Mouse (Mus musculus): ENCODE data around the gene Tmprss11d. TPM values are rescaled to one million over a fixed set of nuclear protein-coding genes. Genes with fewer than 3 reads are reported as not detected.
"Not testable (repeated sequence)": the region's sequence is repeated elsewhere in the genome, so short reads cannot be mapped to it uniquely, and the experiment has no call there.

The Tmprss11d gene
- not detected in 2 replicates for polyA plus RNA-seq (2012; ENCODE audit: insufficient read depth, low replicate concordance)

GRCm38 (mm10) chr5:86373320-86373719 lies at the start of gene Tmprss11d:
Tmprss11d (minus strand) TSS chr5:86373420.
- Histone ChIP-seq H3K9me3 (no peaks in the 10 kb centered on the region), H3K27me3 (replicated peaks) (no peaks in the 10 kb centered on the region), H3K36me3 (replicated peaks; ENCODE audit: low read length) (no peaks in the 10 kb centered on the region), H3K4me3 (replicated peaks) (no peak within 1 kb of the TSS), H3K4me1 (no peaks in the 10 kb centered on the region)
- TF ChIP-seq GATA1 (IDR thresholded peaks at IDR 0.05; ENCODE audit: borderline replicate concordance, low read length), result no peak
- TF ChIP-seq FLI1 (IDR thresholded peaks at IDR 0.05; ENCODE audit: low read length), result no peak

DNA sequence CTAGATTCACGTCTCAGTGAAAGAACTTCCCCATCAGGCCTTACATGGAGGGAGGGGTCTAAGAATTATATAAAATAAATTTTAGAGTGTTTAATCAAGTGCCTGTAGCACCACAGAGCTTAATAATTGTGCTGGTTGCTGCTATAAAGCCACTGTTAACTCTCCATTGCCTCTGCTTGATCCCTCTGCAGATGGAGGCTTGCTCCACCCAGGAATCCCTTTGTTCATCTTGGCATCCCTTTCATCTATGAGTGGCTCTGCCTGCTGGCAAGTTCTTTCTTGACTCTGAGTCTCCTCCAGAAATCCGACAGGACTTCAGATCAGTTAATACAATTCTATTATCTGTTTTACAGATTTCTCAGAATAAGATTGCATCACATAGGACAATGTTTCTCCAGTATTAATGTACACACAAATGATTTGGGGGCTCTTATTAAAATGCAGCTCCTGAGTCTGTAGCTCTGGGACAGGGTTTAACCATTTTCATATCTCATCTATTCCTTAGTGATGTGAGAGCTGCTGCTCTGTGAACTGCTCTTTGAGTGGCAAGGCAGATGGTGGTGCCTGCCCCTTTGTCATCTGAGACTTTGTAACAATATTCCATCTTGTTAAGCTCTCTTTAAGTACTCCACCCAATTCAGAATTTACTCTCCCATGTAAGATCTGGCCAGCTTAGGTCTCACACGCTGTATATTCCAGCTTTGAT lies 48.3 kb upstream of the Tmprss11d start:
- no peaks in the 10 kb centered on the region for H3K36me3 ChIP-seq (replicated peaks; ENCODE audit: low read length)
- no peaks in the 10 kb centered on the region for H3K4me1 ChIP-seq
- H3K9me3 ChIP-seq, result no peaks in the 10 kb centered on the region
- no peak for TF ChIP-seq GATA1 (IDR thresholded peaks at IDR 0.05; ENCODE audit: borderline replicate concordance, low read length)
- no peak for TF ChIP-seq FLI1 (IDR thresholded peaks at IDR 0.05; ENCODE audit: low read length)
- no peak overlapping the region for H3K4me3 ChIP-seq (replicated peaks)
- H3K27me3 ChIP-seq (replicated peaks), result no peaks in the 10 kb centered on the region

- Histone ChIP-seq H3K4me3 (replicated peaks) (no peak overlapping the region), H3K4me1 (no peaks in the 10 kb centered on the region), H3K36me3 (replicated peaks; ENCODE audit: low read length) (no peaks in the 10 kb centered on the region), H3K9me3 (no peaks in the 10 kb centered on the region), H3K27me3 (replicated peaks) (no peaks in the 10 kb centered on the region)
- no peak for TF ChIP-seq FLI1 (IDR thresholded peaks at IDR 0.05; ENCODE audit: low read length)
- TF ChIP-seq GATA1 (IDR thresholded peaks at IDR 0.05; ENCODE audit: borderline replicate concordance, low read length), result no peak
Observed at GRCm38 (mm10) chr5:86419494-86419893, 46.3 kb upstream of the Tmprss11d start.

- H3K4me3 ChIP-seq (replicated peaks), result no peak overlapping the region
- TF ChIP-seq GATA1 (IDR thresholded peaks at IDR 0.05; ENCODE audit: borderline replicate concordance, low read length), result no peak
- TF ChIP-seq FLI1 (IDR thresholded peaks at IDR 0.05; ENCODE audit: low read length), result no peak
- no peaks in the 10 kb centered on the region for H3K9me3 ChIP-seq
- no peaks in the 10 kb centered on the region for H3K4me1 ChIP-seq
- no peaks in the 10 kb centered on the region for H3K36me3 ChIP-seq (replicated peaks; ENCODE audit: low read length)
- no peaks in the 10 kb centered on the region for H3K27me3 ChIP-seq (replicated peaks)
Observed at GRCm38 (mm10) chr5:86414280-86414679, 41.1 kb upstream of the Tmprss11d start.

GRCm38 (mm10) chr5:86410815-86411214 lies 37.6 kb upstream of the Tmprss11d start:
- Histone ChIP-seq H3K36me3 (replicated peaks; ENCODE audit: low read length) (no peaks in the 10 kb centered on the region), H3K27me3 (replicated peaks) (no peaks in the 10 kb centered on the region)
- no peak for TF ChIP-seq FLI1 (IDR thresholded peaks at IDR 0.05; ENCODE audit: low read length)
- no peak for TF ChIP-seq GATA1 (IDR thresholded peaks at IDR 0.05; ENCODE audit: borderline replicate concordance, low read length)

DNA sequence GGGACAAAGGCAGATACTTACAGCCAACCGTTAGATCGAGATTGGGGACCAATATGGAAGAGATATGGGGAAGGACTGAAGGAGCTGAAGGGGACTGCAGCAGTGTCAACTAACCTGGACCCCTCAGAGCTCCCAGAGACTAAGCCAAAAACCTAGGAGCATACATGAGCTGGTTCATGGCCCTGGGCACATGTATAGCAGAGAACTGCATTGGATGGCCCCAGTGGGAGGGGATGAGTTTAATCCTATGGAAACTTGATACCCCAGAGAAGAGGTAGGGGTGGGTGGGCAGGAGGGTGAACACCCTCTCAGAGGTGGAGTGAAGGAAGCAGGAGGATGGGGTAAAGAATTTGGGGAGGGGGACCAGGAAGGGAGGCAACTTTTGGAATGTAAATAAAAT lies 34.7 kb upstream of the Tmprss11d start:
- H3K27me3 ChIP-seq (replicated peaks), result no peaks in the 10 kb centered on the region
- TF ChIP-seq FLI1 (IDR thresholded peaks at IDR 0.05; ENCODE audit: low read length) (no peak), GATA1 (IDR thresholded peaks at IDR 0.05; ENCODE audit: borderline replicate concordance, low read length) (no peak)

More at GRCm38 (mm10) chr5:86410815-86411214, 37.6 kb upstream of the Tmprss11d start:
- Histone ChIP-seq H3K4me3 (replicated peaks) (no peak overlapping the region), H3K4me1 (no peaks in the 10 kb centered on the region), H3K9me3 (no peaks in the 10 kb centered on the region)

DNA sequence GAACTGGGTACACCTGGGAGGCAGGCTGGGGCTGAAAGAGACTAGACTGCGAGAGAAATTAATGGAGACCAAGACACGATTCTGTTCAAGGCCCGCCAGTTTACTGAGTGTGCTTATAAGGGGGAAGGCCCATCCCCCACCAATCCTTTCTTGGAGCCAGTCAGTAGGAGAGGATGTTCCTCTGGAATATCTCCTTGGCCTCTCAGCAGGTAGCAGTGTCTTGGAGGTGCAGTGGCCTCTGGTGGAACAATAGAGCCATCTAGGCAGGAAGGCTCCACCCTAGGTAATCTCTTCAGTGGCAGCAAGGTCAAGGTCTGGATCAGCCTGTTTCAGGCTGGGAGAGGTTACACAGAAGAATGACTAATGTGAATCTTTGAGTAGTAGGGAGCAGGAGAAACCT lies 34.0 kb upstream of the Tmprss11d start:
- no peaks in the 10 kb centered on the region for H3K4me1 ChIP-seq
- no peak overlapping the region for H3K4me3 ChIP-seq (replicated peaks)
- H3K27me3 ChIP-seq (replicated peaks), result no peaks in the 10 kb centered on the region
- H3K9me3 ChIP-seq, result no peaks in the 10 kb centered on the region
- TF ChIP-seq FLI1 (IDR thresholded peaks at IDR 0.05; ENCODE audit: low read length), result no peak
- TF ChIP-seq GATA1 (IDR thresholded peaks at IDR 0.05; ENCODE audit: borderline replicate concordance, low read length), result no peak
- H3K36me3 ChIP-seq (replicated peaks; ENCODE audit: low read length), result no peaks in the 10 kb centered on the region

More for the DNA sequence above, 34.7 kb upstream of the Tmprss11d start:
- Histone ChIP-seq H3K36me3 (replicated peaks; ENCODE audit: low read length) (no peaks in the 10 kb centered on the region), H3K4me1 (no peaks in the 10 kb centered on the region), H3K4me3 (replicated peaks) (no peak overlapping the region), H3K9me3 (no peaks in the 10 kb centered on the region)

DNA sequence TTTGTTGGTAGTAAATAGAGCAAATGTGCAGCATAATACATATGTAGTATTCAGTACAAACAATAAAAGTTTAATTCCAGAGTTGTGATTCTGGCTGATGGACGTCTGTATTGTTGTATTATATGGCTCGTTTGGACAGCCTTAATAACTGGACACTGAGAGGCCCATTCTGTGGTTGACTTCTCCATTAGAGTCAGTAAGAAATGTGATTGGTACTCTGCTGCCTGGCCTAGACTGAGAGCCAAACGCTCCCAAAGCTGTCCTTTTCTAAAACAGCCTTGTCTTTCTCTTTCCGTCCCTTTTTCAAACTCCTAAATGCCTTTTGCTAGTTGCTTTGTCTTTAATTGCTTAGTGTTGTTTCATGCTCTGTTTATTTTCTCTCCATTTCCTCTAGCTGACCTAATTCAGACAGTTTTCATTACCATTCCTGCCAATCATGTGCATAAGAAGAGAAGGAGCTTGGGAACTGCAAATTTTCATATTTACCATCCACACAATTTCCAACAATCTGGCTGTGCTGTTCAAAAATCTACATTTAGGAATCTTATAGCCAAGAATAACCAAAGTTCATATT lies 13.7 kb downstream of the Tmprss11d start:
- Histone ChIP-seq H3K4me3 (replicated peaks) (no peak overlapping the region), H3K36me3 (replicated peaks; ENCODE audit: low read length) (no peaks in the 10 kb centered on the region), H3K4me1 (no peaks in the 10 kb centered on the region), H3K27me3 (replicated peaks) (no peaks in the 10 kb centered on the region), H3K9me3 (no peaks in the 10 kb centered on the region)
- TF ChIP-seq GATA1 (IDR thresholded peaks at IDR 0.05; ENCODE audit: borderline replicate concordance, low read length) (no peak), FLI1 (IDR thresholded peaks at IDR 0.05; ENCODE audit: low read length) (no peak)

DNA sequence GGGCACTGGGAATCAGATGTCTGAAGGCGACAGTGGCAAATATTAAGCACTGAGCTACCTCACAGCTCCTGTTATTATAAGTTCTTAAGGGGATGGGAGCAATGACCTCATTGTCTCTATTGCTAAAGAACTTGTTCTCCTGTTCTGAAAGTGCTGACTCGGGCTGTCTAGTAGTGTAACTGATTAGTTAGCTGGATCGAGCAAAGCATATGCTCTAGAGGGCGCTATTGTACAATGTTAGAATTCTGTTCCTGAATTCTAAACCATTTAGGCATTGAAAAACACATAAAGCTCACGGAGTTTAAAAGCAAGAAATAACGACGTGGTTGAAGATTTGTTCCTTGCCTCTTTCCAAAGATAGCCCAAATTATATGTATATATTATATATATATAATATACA lies 20.3 kb downstream of the Tmprss11d start:
- Histone ChIP-seq H3K4me1 (no peaks in the 10 kb centered on the region), H3K27me3 (replicated peaks) (no peaks in the 10 kb centered on the region), H3K4me3 (replicated peaks) (no peak overlapping the region), H3K36me3 (replicated peaks; ENCODE audit: low read length) (no peaks in the 10 kb centered on the region), H3K9me3 (no peaks in the 10 kb centered on the region)
- TF ChIP-seq FLI1 (IDR thresholded peaks at IDR 0.05; ENCODE audit: low read length) (no peak), GATA1 (IDR thresholded peaks at IDR 0.05; ENCODE audit: borderline replicate concordance, low read length) (no peak)

DNA sequence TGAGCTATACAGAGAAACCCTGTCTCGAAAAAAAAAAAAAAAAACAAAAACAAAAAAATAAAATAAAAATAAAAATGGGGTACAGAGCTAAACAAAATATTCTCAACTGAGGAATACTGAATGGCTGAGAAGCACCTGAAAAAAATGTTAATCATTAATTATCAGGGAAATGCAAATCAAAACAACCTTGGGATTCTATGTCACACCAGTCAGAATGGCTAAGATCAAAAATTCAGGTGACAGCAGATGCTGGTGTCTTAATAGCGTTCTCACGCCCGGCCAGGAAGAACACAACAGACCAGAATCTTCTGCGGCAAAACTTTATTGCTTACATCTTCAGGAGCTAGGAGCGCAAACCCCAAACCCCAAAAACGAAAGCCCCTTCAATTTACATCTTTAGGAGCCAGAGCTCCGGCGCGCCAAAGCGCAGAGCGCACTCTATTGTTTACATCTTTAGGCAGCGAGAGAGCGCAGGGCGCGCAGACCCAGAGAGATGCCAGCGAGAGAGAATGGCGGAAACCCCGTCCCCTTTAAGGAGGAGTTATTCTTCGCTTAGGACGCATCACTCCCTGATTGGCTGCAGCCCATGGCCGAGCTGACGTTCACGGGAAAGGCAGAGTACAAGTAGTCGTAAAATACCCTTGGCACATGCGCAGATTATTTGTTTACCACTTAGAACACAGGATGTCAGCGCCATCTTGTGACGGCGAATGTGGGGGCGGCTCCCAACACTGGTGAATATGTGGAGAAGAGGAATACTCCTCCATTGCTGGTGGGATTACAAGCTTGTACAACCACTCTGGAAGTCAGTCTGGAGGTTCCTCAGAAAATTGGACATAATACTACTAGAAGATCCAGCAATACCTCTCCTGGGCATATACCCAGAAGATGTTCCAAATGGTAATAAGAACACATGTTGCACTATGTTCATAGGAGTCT lies 54.9 kb downstream of the Tmprss11d start:
- not testable (repeated sequence) for H3K4me3 ChIP-seq (replicated peaks); H3K27me3 ChIP-seq (replicated peaks); H3K4me1 ChIP-seq; H3K9me3 ChIP-seq; H3K36me3 ChIP-seq (replicated peaks; ENCODE audit: low read length)

Data from megakaryocyte, embryonic 14.5 days (primary cell).